Mouse (Mus musculus): ENCODE results near the gene Napepld.

DNA sequence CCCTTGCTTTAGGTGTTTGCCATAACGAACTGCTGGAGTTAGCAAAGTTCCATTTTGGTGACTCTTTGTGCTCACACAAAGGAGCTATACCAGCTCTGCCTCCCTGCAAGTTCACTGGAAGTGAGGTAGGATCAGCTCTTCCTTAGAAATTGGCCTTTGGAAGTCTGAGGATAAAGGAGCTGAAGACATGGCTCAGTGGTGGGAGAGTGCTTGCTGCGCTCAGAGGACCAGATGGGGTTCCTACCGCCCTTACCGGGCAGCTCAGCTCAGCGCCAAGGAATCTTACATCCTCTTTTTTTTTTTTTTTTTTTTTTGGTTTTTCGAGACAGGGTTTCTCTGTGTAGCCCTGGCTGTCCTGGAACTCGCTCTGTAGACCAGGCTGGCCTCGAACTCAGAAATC, 44.8 kb upstream of the Napepld start:
- no peak for TF ChIP-seq CTCF (IDR thresholded peaks at IDR 0.05; ENCODE audit: extremely low read depth, insufficient read depth, low read length)
- TF ChIP-seq POLR2A (IDR thresholded peaks at IDR 0.05; ENCODE audit: extremely low read depth, insufficient read depth, low read length), result no peak
